Mouse (Mus musculus) thymus, adult 2 months (tissue): ENCODE measurements around the gene Anks1b.

ENCODE experiments used
- CTCF ChIP-seq: fragments of 200-500 bp; IDR thresholded peaks from 2 replicates; pipeline ENCODE4 v1.5.1; 2012; ENCODE audit warnings: mild to moderate bottlenecking, control low read depth, low read length, moderate library complexity, borderline replicate concordance; ENCODE audit not compliant: control insufficient read depth, poor library complexity, insufficient read depth; ENCODE audit errors: extremely low read depth
- POLR2A ChIP-seq: fragments of 200-500 bp; IDR thresholded peaks from 2 replicates; pipeline ENCODE4 v1.6.1; 2012; ENCODE audit warnings: mild to moderate bottlenecking, low read length, control low read depth, moderate library complexity; ENCODE audit not compliant: control insufficient read depth, poor library complexity, insufficient read depth; ENCODE audit errors: extremely low read depth

DNA sequence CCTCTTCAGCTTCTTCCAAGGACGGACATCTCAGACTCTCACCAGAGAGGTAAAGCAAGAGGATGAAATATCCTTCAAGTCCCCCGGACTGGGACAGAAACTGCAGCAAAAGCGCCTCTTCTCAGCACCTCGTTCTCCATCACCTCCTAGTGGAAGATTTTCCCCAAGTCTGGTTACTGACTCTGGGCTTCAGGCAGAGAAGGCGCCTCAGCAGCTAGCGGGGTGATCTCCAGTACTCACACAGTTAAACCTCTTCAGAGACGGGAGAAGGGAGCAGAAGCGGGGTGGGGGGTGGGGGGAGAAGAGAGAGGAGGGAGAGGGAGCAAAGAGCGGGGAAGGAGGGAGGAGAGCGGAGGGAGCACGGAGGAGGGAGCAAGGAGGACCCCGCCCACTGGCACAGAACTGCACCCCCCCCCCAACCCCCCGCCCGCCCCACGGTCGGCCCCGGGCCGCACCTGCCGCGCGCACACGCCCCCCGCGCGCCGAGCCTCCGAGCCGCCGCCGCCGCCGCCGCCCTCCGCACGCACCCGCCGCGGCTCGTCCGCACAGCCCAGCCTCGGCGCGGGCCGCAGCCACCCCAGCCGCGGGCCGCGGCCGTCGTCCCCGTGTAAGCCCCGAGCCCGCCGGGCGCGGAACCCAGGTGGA is 686 bp upstream of the Anks1b start:
- TF ChIP-seq CTCF: no peak
- TF ChIP-seq POLR2A: no peak
